In genomic region chr6:34722660-34723059, GRCm38 (mm10) we compare ENCODE assay signal across 20 mouse cellular contexts. TPM values are rescaled to one million over a fixed set of nuclear protein-coding genes. Genes with fewer than 3 reads are reported as not detected.
DNase-seq lines count a peak whose midpoint lies in the region; ATAC-seq lines count a peak whose summit lies in the region.
"Had no signal": no experiment of that assay in that cellular context is flagged by ENCODE, and none has a peak within 500 bp of the region (broad histone marks: within the 10 kb centered on the region; RNA-seq: fewer than 3 reads in every experiment).

No protein-coding gene starts in this region.

- no peak overlapping the region for H3K9ac ChIP-seq in intestine, embryonic 15.5 days
- no peak overlapping the region for H3K9ac ChIP-seq in intestine, embryonic 16.5 days (ENCODE audit: low read depth, low read length)
- H3K9ac ChIP-seq: limb, embryonic 15.5 days; lung, embryonic 15.5 days had no signal

- H3K27me3 ChIP-seq in heart, embryonic 10.5 days (ENCODE audit: insufficient read depth, poor library complexity, severe bottlenecking) = no peaks in the 10 kb centered on the region
- H3K27me3 ChIP-seq in intestine, embryonic 15.5 days (replicated peaks) = no peaks in the 10 kb centered on the region
- H3K27me3 ChIP-seq in intestine, embryonic 16.5 days (replicated peaks; ENCODE audit: control insufficient read depth, insufficient read depth, low read length) = no peaks in the 10 kb centered on the region
- H3K27me3 ChIP-seq: limb, embryonic 15.5 days; lung, embryonic 15.5 days had no signal

- DNase-seq in heart, embryonic 10.5 days (ENCODE audit: low spot score) = no peak
- DNase-seq in heart, postnatal 4 days = no peak
- peak; percentile 28 for DNase-seq in ZHBTc4 (ENCODE audit: low read depth, low spot score)
- peak; percentile 65 for DNase-seq in lung, postnatal 25 days (ENCODE audit: low spot score)
- DNase-seq in spleen, adult 18-20 months = no peak
- DNase-seq: adrenal gland, adult 8-10 months; cerebellum, adult 8-10 months; gastrocnemius, postnatal 36 days; kidney, adult 2 months; kidney, postnatal 10 days; layer of hippocampus, postnatal 36 days; right cerebral cortex, postnatal 25 days; thymus, adult 2 months had no signal

- H3K9me3 ChIP-seq in heart, embryonic 10.5 days = no peaks in the 10 kb centered on the region; the same call in 1 of the 2 replicates
- no peaks in the 10 kb centered on the region for H3K9me3 ChIP-seq in intestine, embryonic 15.5 days
- H3K9me3 ChIP-seq in intestine, embryonic 16.5 days (ENCODE audit: control insufficient read depth, low read length) = no peaks in the 10 kb centered on the region
- H3K9me3 ChIP-seq: limb, embryonic 15.5 days; lung, embryonic 15.5 days had no signal

- WGBS in heart, embryonic 10.5 days = 59% methylated on average over 7 of the region's 7 CpGs
- 81% methylated on average over 7 of the region's 7 CpGs for WGBS in intestine, embryonic 15.5 days
- WGBS in intestine, embryonic 16.5 days = 80% methylated on average over 7 of the region's 7 CpGs

- H3K4me2 ChIP-seq in intestine, embryonic 15.5 days (replicated peaks) = no peak overlapping the region
- no peak overlapping the region for H3K4me2 ChIP-seq in intestine, embryonic 16.5 days (ENCODE audit: low read depth, low read length)
- H3K4me2 ChIP-seq: limb, embryonic 15.5 days; lung, embryonic 15.5 days had no signal

- peak; percentile 34; the same call in 1 of the 2 replicates for ATAC-seq in intestine, embryonic 15.5 days
- ATAC-seq in intestine, embryonic 16.5 days = no peak
- ATAC-seq: forebrain, embryonic 14.5 days; midbrain, embryonic 16.5 days had no signal

- H3K36me3 ChIP-seq in heart, embryonic 10.5 days = peaks cover 16% of the 10 kb centered on the region
- no peaks in the 10 kb centered on the region for H3K36me3 ChIP-seq in intestine, embryonic 15.5 days
- H3K36me3 ChIP-seq in intestine, embryonic 16.5 days (ENCODE audit: control insufficient read depth, insufficient read depth, low read length) = no peaks in the 10 kb centered on the region
- H3K36me3 ChIP-seq: limb, embryonic 15.5 days; lung, embryonic 15.5 days had no signal

- no peak overlapping the region for H3K4me3 ChIP-seq in heart, embryonic 10.5 days
- no peak overlapping the region for H3K4me3 ChIP-seq in intestine, embryonic 15.5 days (replicated peaks)
- no peak overlapping the region for H3K4me3 ChIP-seq in intestine, embryonic 16.5 days (ENCODE audit: low read length)
- H3K4me3 ChIP-seq: layer of hippocampus, adult 2 months; limb, embryonic 15.5 days; lung, embryonic 15.5 days had no signal

- peaks cover 63% of the 10 kb centered on the region for H3K4me1 ChIP-seq in heart, embryonic 10.5 days
- H3K4me1 ChIP-seq in intestine, embryonic 15.5 days (replicated peaks) = 0 out of 2 replicates have a peak, but pooled peaks cover 6% of the 10 kb centered on the region
- peaks cover 4% of the 10 kb centered on the region for H3K4me1 ChIP-seq in intestine, embryonic 16.5 days (ENCODE audit: control insufficient read depth, insufficient read depth, low read length)

- H3K27ac ChIP-seq in heart, embryonic 10.5 days = peak overlapping the region; percentile 83
- H3K27ac ChIP-seq in intestine, embryonic 15.5 days = no peak overlapping the region
- no peak overlapping the region for H3K27ac ChIP-seq in intestine, embryonic 16.5 days (ENCODE audit: low read length)
- H3K27ac ChIP-seq: layer of hippocampus, adult 2 months; limb, embryonic 15.5 days had no signal

RNA-seq across cellular contexts. Expression of gene Agbl3, which starts 57.6 kb away (rescaled TPM):
- 4.0 and 6.0 TPM in 2 replicates for polyA plus RNA-seq in heart, embryonic 10.5 days (2016; fragmentation: Nextera tagmentation; extraction: Ambion mirVana)
- 1 to 10 TPM; 6.9 to 7.5 TPM for total RNA-seq in heart, postnatal 4 days (2021)
- 4.0 and 4.7 TPM in 2 replicates for polyA plus RNA-seq in intestine, embryonic 15.5 days (2015; fragmentation: Nextera tagmentation; extraction: Ambion mirVana)
- 3.0 and 3.4 TPM in 2 replicates for polyA plus RNA-seq in intestine, embryonic 16.5 days (2015; fragmentation: Nextera tagmentation; extraction: Ambion mirVana)

Comparison
In these comparisons a context has a peak if more than half of its experiments do, and no peak if none do; other contexts are left out.
1. DNase-seq: peak in ZHBTc4 (single experiment) and lung, postnatal 25 days (single experiment); none in heart, embryonic 10.5 days (single experiment), heart, postnatal 4 days (single experiment) and spleen, adult 18-20 months (0 of 2).